Mouse (Mus musculus) liver, embryonic 14.5 days (tissue): ENCODE results near the gene Gm21962.

Experiments
- CTCF ChIP-seq: IDR thresholded peaks from 2 replicates; pipeline ENCODE4 v1.5.1; 2016; ENCODE audit warnings: antibody characterized with exemption, low read depth, control low read depth
- EP300 ChIP-seq: IDR thresholded peaks from 2 replicates; pipeline ENCODE4 v1.6.1; 2016; ENCODE audit warnings: antibody characterized with exemption, low read depth

DNA sequence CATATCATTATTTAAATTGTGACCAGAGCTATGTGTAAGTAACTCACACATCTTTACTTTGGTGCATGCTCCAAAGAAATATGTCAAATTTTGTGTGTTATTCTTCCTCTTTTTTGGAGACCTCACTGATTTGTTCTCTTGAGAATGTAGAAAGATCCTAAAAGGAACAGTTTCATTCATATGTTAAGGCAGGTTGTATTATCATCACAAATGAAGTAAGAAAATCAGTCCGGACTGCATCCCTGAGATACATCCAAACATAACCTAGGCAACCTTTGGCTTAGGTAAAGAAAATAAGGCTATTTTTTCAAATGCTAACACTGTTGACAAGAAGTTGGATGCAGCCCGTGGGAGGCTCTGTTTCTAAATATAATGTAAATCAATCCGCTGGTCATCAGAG is 28.8 kb upstream of the Gm21962 start:
- TF ChIP-seq CTCF (no peak), EP300 (no peak)
